Mouse (Mus musculus) heart, postnatal 0 days (tissue): ENCODE results near the gene Ccdc149. TPM values are rescaled to one million over a fixed set of nuclear protein-coding genes. Genes with fewer than 3 reads are reported as not detected.

ENCODE experiments used
- ATAC-seq: fragments of 200-750 bp; cut with Nextera tagmentation; 2 replicates; pipeline ENCODE4 v1.8.0; 2017; ENCODE audit warnings: low read depth, moderate number of reproducible peaks, moderate library complexity; ENCODE audit not compliant: insufficient read depth
- DNase-seq: peaks from one replicate; pipeline ENCODE4 v3.0.0-alpha.2; 2016; ENCODE audit warnings: low spot score
- H3K27ac ChIP-seq: fragments of 300-500 bp; sonication (generic); 2 replicates; pipeline ENCODE4 v1.5.1; 2014; ENCODE audit warnings: low read depth, mild to moderate bottlenecking
- H3K27me3 ChIP-seq: fragments of 300-500 bp; sonication (generic); 2 replicates; pipeline ENCODE4 v1.6.1; 2014; ENCODE audit warnings: low read length, mixed read lengths; ENCODE audit not compliant: control insufficient read depth, insufficient read depth
- H3K36me3 ChIP-seq: fragments of 300-500 bp; sonication (generic); replicated peaks from 2 replicates; pipeline ENCODE4 v1.6.1; 2014; ENCODE audit warnings: low read length, mixed read lengths; ENCODE audit not compliant: control insufficient read depth, insufficient read depth
- H3K4me1 ChIP-seq: fragments of 300-500 bp; sonication (generic); 2 replicates; pipeline ENCODE4 v1.6.1; 2014; ENCODE audit warnings: antibody characterized with exemption; ENCODE audit not compliant: control insufficient read depth, insufficient read depth
- H3K4me2 ChIP-seq: fragments of 300-500 bp; sonication (generic); 2 replicates; pipeline ENCODE4 v1.6.1; 2014; ENCODE audit warnings: low read depth, mild to moderate bottlenecking, low read length, moderate library complexity
- H3K4me3 ChIP-seq: fragments of 300-500 bp; sonication (generic); 2 replicates; pipeline ENCODE4 v1.5.1; 2014; ENCODE audit warnings: low read depth, low read length
- H3K9ac ChIP-seq: fragments of 300-500 bp; sonication (generic); replicated peaks from 2 replicates; pipeline ENCODE4 v1.6.1; 2014; ENCODE audit warnings: low read depth, low read length, mixed read lengths
- H3K9me3 ChIP-seq: fragments of 300-500 bp; sonication (generic); replicated peaks from 2 replicates; pipeline ENCODE4 v1.6.1; 2016; ENCODE audit warnings: low read length; ENCODE audit not compliant: control insufficient read depth
- CTCF ChIP-seq: IDR thresholded peaks from 2 replicates; pipeline ENCODE4 v1.5.1; 2016; ENCODE audit warnings: antibody characterized with exemption, control low read depth, low read depth
- EP300 ChIP-seq: IDR thresholded peaks from 2 replicates; pipeline ENCODE4 v1.6.1; 2016; ENCODE audit warnings: antibody characterized with exemption, low read depth
- WGBS: fragments of 180-500 bp; shearing (Covaris S2); extraction: QIAGEN DNeasy Blood & Tissue Kit; methylation state at CpG from one replicate; pipeline ENCODE4 v1.1.7; 2014; 5-methylcytosine and 5-hydroxymethylcytosine counted together
- polyA plus RNA-seq: library from polyadenylated mRNA; unstranded; fragments of >200 nt; fragmentation: Nextera tagmentation; extraction: Ambion mirVana; gene quantifications from 2 replicates; pipeline ENCODE4 v1.2.1, GENCODE M21; 2015
- total RNA-seq: library from RNA; depleted of rRNA; stranded (reverse); fragments of >200 nt; gene quantifications from 2 replicates; pipeline ENCODE4 v1.2.3, GENCODE M21; 2014; ENCODE audit warnings: low replicate concordance

The Ccdc149 gene
- total and polyA plus RNA-seq, 2 experiments from 2014 or later, result 3.1 TPM

DNA sequence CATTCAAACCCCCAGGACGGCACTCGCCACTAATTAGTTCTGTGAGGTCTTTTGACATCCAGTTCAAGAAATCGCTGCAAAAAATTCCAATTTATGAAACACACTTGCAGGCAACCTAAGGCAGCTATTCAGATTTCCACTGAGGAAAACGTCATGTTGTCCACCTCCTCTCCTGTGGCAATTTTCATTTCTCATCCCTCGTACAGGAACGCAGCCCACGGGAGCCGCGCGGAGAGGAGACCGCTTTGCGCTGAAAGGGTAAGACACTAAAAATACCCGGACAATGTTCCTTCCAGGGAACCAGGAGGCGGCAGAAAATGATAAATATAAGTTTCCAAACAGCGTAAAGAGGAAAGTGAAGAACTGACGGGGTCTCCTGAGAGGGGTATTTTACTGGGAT lies 79.8 kb downstream of the Ccdc149 start:
- H3K4me1 ChIP-seq, result no peaks in the 10 kb centered on the region
- no peaks in the 10 kb centered on the region for H3K36me3 ChIP-seq
- no peak for DNase-seq
- WGBS, result 73% methylated on average over 16 of the region's 16 CpGs
- TF ChIP-seq EP300 (no peak), CTCF (no peak)
- no peak overlapping the region for H3K9ac ChIP-seq
- no peak for ATAC-seq
- no peak overlapping the region for H3K27ac ChIP-seq
- no peaks in the 10 kb centered on the region for H3K27me3 ChIP-seq
- H3K9me3 ChIP-seq, result peaks cover 6% of the 10 kb centered on the region; the same call in 1 of the 2 replicates
- no peak overlapping the region for H3K4me3 ChIP-seq
- no peak overlapping the region for H3K4me2 ChIP-seq

DNA sequence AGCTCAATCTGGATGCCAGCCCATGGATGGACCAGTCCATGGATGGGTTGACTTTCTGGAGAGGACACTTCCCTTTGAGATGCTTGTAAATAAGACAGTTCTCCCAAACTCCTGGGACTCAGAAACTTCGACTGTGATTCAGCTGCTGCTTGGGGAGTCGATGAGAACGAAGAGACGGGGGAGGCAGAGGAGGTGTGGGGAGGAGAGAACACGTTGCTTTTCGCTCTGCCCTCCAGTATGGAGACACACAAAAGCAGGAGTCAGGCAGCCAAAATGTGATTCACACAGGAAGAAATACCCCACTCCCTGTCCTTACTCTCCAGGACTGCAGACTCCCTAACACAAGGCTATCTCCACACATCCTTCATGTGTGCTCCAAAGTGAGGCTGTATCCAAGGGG lies 80.9 kb downstream of the Ccdc149 start:
- Histone ChIP-seq H3K36me3 (no peaks in the 10 kb centered on the region), H3K9me3 (peaks cover 6% of the 10 kb centered on the region; the same call in 1 of the 2 replicates), H3K4me1 (no peaks in the 10 kb centered on the region), H3K4me2 (no peak overlapping the region), H3K27ac (no peak overlapping the region), H3K27me3 (no peaks in the 10 kb centered on the region), H3K9ac (no peak overlapping the region), H3K4me3 (no peak overlapping the region)
- DNase-seq (no peak), ATAC-seq (no peak)
- TF ChIP-seq EP300 (no peak), CTCF (no peak)
- WGBS, result 83% methylated on average over 6 of the region's 6 CpGs

DNA sequence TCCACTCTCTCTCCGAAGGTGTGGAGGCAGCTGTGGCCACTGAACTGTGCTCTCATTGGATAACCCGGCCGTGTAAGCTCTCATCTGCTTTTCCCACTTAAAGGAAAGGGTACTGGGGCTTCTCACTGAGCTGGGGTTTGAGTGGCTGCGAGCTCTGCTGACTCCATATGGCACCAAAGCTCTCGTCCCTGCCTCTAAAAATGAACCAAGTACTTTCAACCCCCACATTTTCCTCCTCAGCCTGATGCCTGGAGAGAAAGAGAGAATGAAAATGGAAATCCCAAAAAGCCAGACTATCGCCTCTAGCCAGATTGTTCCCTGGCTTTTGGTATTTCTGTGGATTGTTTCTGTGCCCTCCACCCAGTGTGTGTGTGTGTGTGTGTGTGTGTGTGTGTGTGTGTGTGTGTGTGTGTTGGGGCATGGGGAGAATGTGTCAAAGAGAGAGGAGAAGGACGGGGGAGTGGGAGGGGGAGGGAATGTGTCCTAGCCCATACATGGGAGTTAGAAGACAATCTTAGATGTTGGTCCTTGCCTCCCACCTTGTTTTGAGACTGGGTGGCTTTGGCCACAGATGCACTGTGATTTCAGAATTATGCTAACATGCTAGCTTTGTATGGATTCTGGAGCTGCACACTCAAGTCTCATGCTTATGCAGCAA lies 83.1 kb downstream of the Ccdc149 start:
- Histone ChIP-seq H3K27me3 (no peaks in the 10 kb centered on the region), H3K9ac (no peak overlapping the region), H3K27ac (no peak overlapping the region), H3K4me1 (no peaks in the 10 kb centered on the region), H3K36me3 (no peaks in the 10 kb centered on the region), H3K4me2 (no peak overlapping the region), H3K9me3 (peaks cover 6% of the 10 kb centered on the region; the same call in 1 of the 2 replicates), H3K4me3 (no peak overlapping the region)
- ATAC-seq (no peak), DNase-seq (no peak)
- TF ChIP-seq EP300 (no peak), CTCF (no peak)
- 73% methylated on average over 7 of the region's 7 CpGs for WGBS

GRCm38 (mm10) chr5:52386016-52386415 lies 85.3 kb downstream of the Ccdc149 start:
- TF ChIP-seq CTCF (no peak), EP300 (no peak)
- no peak for DNase-seq
- Histone ChIP-seq H3K27ac (no peak overlapping the region), H3K9ac (no peak overlapping the region), H3K9me3 (peaks cover 6% of the 10 kb centered on the region; the same call in 1 of the 2 replicates), H3K4me2 (no peak overlapping the region), H3K4me3 (no peak overlapping the region), H3K27me3 (no peaks in the 10 kb centered on the region), H3K4me1 (no peaks in the 10 kb centered on the region), H3K36me3 (no peaks in the 10 kb centered on the region)
- 54% methylated on average over 2 of the region's 2 CpGs for WGBS
- ATAC-seq, result no peak

DNA sequence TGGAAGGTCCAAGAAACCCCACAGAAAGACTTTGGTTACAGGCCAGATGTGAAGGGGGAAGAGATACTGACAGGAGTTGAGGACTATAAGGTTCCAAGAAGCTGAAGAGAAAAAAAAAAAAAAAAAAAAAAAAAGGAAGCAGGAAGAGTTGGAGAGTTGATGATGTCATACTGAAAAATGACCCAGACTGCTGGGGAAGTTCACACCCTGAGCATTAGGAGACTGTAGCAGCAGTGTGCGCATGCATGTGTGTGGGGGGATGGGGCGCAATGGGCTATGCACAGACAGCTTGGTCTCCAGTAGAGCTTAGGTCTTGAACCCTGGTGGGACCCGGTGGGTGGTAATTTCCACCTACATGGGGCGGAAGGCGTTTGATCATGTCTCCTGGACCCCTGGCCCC lies 87.6 kb downstream of the Ccdc149 start:
- DNase-seq (no peak), ATAC-seq (no peak)
- no peak overlapping the region for H3K4me3 ChIP-seq
- H3K9me3 ChIP-seq, result no peaks in the 10 kb centered on the region
- H3K9ac ChIP-seq, result no peak overlapping the region
- no peaks in the 10 kb centered on the region for H3K27me3 ChIP-seq
- WGBS, result 78% methylated on average over 5 of the region's 5 CpGs
- H3K4me2 ChIP-seq, result no peak overlapping the region
- no peaks in the 10 kb centered on the region for H3K36me3 ChIP-seq
- H3K4me1 ChIP-seq, result no peaks in the 10 kb centered on the region
- TF ChIP-seq EP300 (no peak), CTCF (no peak)
- H3K27ac ChIP-seq, result no peak overlapping the region

DNA sequence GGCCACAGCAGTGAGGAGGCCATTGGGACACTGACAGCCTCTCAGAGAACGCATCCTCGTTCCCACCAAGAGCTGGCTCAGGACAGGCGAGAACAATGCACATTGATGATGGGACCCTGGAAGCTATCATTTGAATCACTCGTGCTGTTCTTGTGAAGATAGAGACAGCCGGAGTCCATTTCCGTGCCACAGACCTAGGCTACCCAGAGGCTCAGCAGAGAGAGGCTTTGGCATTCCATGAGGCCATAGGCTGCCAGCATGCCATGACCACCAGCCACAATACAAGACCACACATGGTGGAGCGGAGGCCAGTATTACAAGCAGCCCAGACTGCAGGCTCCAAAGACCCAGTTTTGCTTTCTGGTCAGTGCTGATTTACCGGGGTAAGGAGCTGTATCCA lies 88.5 kb downstream of the Ccdc149 start:
- ATAC-seq (no peak), DNase-seq (no peak)
- H3K4me2 ChIP-seq, result no peak overlapping the region
- WGBS, result 79% methylated on average over 8 of the region's 8 CpGs
- no peaks in the 10 kb centered on the region for H3K36me3 ChIP-seq
- no peak overlapping the region for H3K4me3 ChIP-seq
- no peaks in the 10 kb centered on the region for H3K4me1 ChIP-seq
- no peaks in the 10 kb centered on the region for H3K9me3 ChIP-seq
- no peak overlapping the region for H3K9ac ChIP-seq
- TF ChIP-seq EP300, result no peak
- no peak for TF ChIP-seq CTCF
- no peak overlapping the region for H3K27ac ChIP-seq
- H3K27me3 ChIP-seq, result no peaks in the 10 kb centered on the region
